Mouse (Mus musculus): ENCODE results near the gene Sprr2d. TPM values are rescaled to one million over a fixed set of nuclear protein-coding genes. Genes with fewer than 3 reads are reported as not detected.

Sprr2d gene
- polyA plus RNA-seq (2016; fragmentation: Nextera tagmentation; extraction: Ambion mirVana) = not detected in 2 replicates

DNA sequence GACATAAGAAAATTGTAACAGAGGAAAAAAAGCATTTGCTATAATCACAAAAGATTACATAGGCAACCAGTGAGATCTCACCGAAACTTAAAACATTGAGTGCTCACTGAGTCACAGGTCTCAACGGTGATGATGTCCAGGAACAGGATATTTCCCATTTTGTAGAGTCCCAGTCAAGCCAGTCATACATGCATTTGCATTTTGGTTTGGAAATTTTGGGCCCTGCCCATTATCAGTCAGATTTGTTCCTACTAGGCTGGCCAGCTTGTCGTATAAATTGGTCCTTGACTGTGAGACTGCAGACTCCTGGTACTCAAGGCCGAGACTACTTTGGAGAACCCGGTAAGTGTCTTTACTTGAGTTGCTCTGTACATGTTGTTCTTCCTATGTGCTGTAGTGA lies at the start of gene Sprr2d:
Gene Sprr2d, plus strand, starts transcription at position 301 of the 400 bp plus-strand sequence.
- Histone ChIP-seq H3K36me3 (no peaks in the 10 kb centered on the region), H3K9me3 (no peaks in the 10 kb centered on the region), H3K4me1 (replicated peaks) (no peaks in the 10 kb centered on the region), H3K4me3 (no peak within 1 kb of the TSS), H3K27me3 (ENCODE audit: insufficient read depth, poor library complexity, severe bottlenecking) (no peaks in the 10 kb centered on the region), H3K27ac (no peak within 1 kb of the TSS)
- no peak for DNase-seq (ENCODE audit: low spot score)
- WGBS = 91% methylated on average over 5 of the region's 5 CpGs

DNA sequence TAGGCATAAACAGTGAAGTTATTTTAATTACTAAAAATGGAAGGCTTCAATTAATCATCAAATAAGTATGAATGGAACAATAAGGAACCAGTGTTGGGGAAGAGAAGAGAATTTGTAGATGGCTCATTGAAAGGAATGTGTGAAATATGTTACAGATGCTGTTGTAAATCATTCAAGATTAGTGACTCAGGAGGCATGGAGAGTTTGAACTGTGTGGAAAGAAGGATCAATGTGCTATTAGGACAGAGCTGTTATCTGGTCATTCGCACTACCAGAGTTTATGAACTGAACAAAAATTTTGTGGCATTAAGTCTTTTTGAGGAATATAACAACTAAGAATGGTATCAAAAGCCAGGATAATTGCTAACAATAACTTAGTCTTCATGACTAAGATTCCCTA lies 31.5 kb upstream of the Sprr2d start:
- no peaks in the 10 kb centered on the region for H3K36me3 ChIP-seq
- no peaks in the 10 kb centered on the region for H3K4me1 ChIP-seq (replicated peaks)
- H3K27me3 ChIP-seq (ENCODE audit: insufficient read depth, poor library complexity, severe bottlenecking) = no peaks in the 10 kb centered on the region
- 96% methylated on average over 1 of the region's 1 CpGs for WGBS
- no peak overlapping the region for H3K4me3 ChIP-seq
- H3K27ac ChIP-seq = no peak overlapping the region
- H3K9me3 ChIP-seq = no peaks in the 10 kb centered on the region
- no peak for DNase-seq (ENCODE audit: low spot score)

DNA sequence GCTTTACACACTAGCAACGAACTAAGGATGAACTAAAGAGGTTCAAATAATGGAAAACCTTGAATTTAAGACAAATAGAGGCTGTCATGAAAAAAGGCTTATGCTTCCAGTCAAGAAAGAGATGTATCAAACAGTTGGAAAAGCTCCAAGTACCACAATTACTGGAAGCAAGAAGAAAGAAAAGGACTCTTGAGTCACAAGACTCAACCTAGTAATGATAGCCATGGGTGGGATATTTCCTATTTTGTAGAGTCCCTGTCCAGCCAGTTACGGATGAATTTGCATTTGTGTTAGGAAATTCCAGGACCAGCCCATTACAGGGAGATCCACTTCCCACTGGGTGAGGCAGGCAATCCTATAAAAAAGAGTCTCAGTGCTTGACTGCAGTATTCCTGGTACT lies 22.6 kb upstream of the Sprr2d start, which contains the start of gene Sprr2b:
Gene Sprr2b, plus strand, starts transcription at position 301 of the 400 bp plus-strand sequence.
- H3K9me3 ChIP-seq = no peaks in the 10 kb centered on the region
- no peaks in the 10 kb centered on the region for H3K27me3 ChIP-seq (ENCODE audit: insufficient read depth, poor library complexity, severe bottlenecking)
- no peak within 1 kb of the TSS for H3K27ac ChIP-seq
- no peaks in the 10 kb centered on the region for H3K4me1 ChIP-seq (replicated peaks)
- DNase-seq (ENCODE audit: low spot score) = no peak
- WGBS = 87% methylated on average over 2 of the region's 2 CpGs
- no peak within 1 kb of the TSS for H3K4me3 ChIP-seq
- H3K36me3 ChIP-seq = no peaks in the 10 kb centered on the region

DNA sequence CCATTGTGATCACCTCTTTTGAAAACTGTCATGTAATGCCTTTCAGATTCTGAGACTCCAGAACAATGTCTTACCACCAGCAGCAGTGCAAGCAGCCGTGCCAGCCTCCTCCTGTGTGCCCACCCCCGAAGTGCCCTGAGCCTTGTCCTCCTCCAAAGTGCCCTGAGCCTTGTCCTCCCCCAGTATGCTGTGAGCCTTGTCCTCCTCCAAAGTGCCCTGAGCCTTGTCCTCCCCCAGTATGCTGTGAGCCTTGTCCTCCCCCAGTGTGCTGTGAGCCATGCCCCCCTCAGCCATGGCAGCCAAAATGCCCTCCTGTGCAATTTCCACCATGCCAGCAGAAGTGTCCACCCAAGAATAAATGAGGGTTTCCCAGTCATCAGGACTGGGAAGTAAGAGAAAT lies 21.6 kb upstream of the Sprr2d start:
- no peak overlapping the region for H3K27ac ChIP-seq
- no peak overlapping the region for H3K4me3 ChIP-seq
- no peaks in the 10 kb centered on the region for H3K9me3 ChIP-seq
- no peaks in the 10 kb centered on the region for H3K27me3 ChIP-seq (ENCODE audit: insufficient read depth, poor library complexity, severe bottlenecking)
- H3K36me3 ChIP-seq = no peaks in the 10 kb centered on the region
- 68% methylated on average over 2 of the region's 2 CpGs for WGBS
- H3K4me1 ChIP-seq (replicated peaks) = no peaks in the 10 kb centered on the region
- DNase-seq (ENCODE audit: low spot score) = no peak

DNA sequence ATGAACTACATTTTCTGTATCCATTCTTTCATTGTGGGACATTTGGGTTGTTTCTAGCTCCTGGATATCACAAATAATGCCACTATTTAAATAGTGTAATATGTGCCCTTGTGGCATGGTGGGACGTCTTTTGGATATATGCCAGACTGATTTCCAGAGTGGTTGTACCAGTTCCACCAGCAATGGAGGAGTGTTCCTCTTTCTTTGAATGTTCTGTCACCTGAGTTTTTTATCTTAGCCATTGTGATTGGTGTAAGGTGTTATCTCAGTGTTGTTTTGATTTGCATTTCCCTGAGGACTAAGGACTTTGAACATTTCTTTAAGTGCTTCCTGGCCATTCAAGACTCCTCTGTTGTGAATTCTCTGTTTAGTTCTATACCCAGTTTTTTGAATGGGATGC lies 2.7 kb upstream of the Sprr2d start:
- H3K36me3 ChIP-seq = no peaks in the 10 kb centered on the region
- WGBS = 91% methylated on average over 1 of the region's 1 CpGs
- no peak for DNase-seq (ENCODE audit: low spot score)
- H3K4me3 ChIP-seq = no peak overlapping the region
- H3K9me3 ChIP-seq = no peaks in the 10 kb centered on the region
- no peak overlapping the region for H3K27ac ChIP-seq
- no peaks in the 10 kb centered on the region for H3K4me1 ChIP-seq (replicated peaks)
- H3K27me3 ChIP-seq (ENCODE audit: insufficient read depth, poor library complexity, severe bottlenecking) = no peaks in the 10 kb centered on the region

DNA sequence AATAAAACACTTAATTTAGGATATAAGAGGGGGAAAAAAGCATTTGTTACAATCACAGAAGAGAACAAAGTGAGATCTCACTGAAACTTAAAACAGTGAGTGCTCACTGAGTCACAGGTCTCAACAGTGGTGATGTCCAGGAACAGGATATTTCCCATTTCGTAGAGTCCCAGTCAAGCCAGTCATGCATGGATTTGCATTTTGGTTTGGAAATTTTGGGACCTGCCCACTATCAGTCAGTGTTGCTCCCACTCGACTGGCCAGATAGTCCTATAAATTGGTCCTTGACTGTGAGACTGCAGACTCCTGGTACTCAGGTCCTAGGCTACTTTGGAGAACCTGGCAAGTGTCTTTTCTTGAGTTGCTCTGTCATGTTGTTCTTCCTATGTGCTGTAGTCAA lies 12.9 kb downstream of the Sprr2d start, which contains the start of gene Sprr2e:
Gene Sprr2e, plus strand, starts transcription at position 301 of the 400 bp plus-strand sequence.
- no peaks in the 10 kb centered on the region for H3K27me3 ChIP-seq (ENCODE audit: insufficient read depth, poor library complexity, severe bottlenecking)
- no peak within 1 kb of the TSS for H3K4me3 ChIP-seq
- DNase-seq (ENCODE audit: low spot score) = no peak
- no peak within 1 kb of the TSS for H3K27ac ChIP-seq
- H3K9me3 ChIP-seq = no peaks in the 10 kb centered on the region
- WGBS = 82% methylated on average over 2 of the region's 2 CpGs
- no peaks in the 10 kb centered on the region for H3K36me3 ChIP-seq
- no peaks in the 10 kb centered on the region for H3K4me1 ChIP-seq (replicated peaks)

DNA sequence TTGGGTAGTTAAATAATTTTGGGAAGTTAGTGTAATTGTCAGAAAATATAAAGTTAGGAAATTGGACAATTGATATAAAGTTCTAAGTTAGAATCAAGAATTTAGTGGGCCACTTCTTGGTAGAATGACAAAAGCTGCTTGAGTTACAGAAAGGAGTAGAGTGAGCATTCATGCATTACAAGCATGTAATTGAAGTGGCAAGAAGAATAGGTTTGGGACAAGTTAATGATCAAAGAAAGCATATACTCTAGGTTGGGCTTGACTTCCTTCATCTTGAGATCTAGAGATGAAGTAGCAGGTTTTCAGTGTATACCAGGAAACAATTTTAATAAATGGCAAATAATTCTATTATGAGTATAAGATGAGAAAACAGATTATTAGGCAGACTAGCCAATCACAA lies 22.7 kb downstream of the Sprr2d start:
- no peak for DNase-seq (ENCODE audit: low spot score)
- no peak overlapping the region for H3K27ac ChIP-seq

DNA sequence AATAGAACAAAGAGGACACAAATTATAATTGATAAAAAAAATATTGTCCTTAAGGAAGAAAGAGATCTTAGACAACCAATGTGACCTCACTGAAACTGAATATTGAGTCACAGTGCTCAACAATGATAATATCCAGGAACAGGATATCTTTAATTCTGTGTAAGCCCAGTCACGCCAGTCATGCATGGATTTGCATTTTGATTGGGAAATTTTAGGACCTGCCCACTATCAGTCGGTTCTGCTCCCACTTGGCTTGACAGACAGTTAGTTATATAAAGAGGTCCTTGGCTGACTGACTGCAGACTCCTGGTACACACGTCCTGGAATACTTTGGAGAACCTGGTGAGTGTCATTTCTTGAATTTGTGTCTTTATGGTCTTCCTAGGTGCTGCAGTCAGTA lies 25.9 kb downstream of the Sprr2d start, which contains the start of gene Sprr2f:
Gene Sprr2f, plus strand, starts transcription at position 301 of the 400 bp plus-strand sequence.
- Histone ChIP-seq H3K9me3 (no peaks in the 10 kb centered on the region), H3K27me3 (ENCODE audit: insufficient read depth, poor library complexity, severe bottlenecking) (no peaks in the 10 kb centered on the region)
- WGBS = 71% methylated on average over 3 of the region's 3 CpGs

More for the DNA sequence above, 22.7 kb downstream of the Sprr2d start:
- Histone ChIP-seq H3K4me1 (replicated peaks) (no peaks in the 10 kb centered on the region), H3K27me3 (ENCODE audit: insufficient read depth, poor library complexity, severe bottlenecking) (no peaks in the 10 kb centered on the region), H3K9me3 (no peaks in the 10 kb centered on the region), H3K36me3 (no peaks in the 10 kb centered on the region), H3K4me3 (no peak overlapping the region)

DNA sequence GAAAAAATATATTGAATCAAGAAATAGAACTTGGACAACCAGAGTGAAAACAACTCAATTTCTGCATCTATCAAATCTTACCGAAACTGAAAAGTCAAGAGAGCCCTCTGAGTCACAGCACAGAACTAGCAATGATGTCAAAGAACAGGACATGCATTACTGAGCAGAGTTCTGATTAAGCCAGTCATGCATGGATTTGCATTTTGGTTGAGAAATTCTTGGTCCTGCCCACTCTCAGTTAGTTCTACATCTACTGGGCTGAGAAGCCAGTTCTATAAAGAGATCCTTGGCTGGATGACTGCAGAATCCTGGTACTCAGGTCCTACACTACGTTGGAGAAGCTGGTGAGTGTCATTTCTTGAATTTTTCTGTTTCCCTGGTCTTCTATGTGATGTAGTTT lies 34.7 kb downstream of the Sprr2d start:
- H3K9me3 ChIP-seq = no peaks in the 10 kb centered on the region
- H3K36me3 ChIP-seq = no peaks in the 10 kb centered on the region
- H3K4me1 ChIP-seq (replicated peaks) = no peaks in the 10 kb centered on the region
- no peak overlapping the region for H3K27ac ChIP-seq
- no peak overlapping the region for H3K4me3 ChIP-seq
- WGBS = 74% methylated on average over 2 of the region's 2 CpGs
- H3K27me3 ChIP-seq (ENCODE audit: insufficient read depth, poor library complexity, severe bottlenecking) = no peaks in the 10 kb centered on the region
- DNase-seq (ENCODE audit: low spot score) = no peak

More for the DNA sequence above, 25.9 kb downstream of the Sprr2d start, which contains the start of gene Sprr2f:
- Histone ChIP-seq H3K27ac (no peak within 1 kb of the TSS), H3K4me3 (no peak within 1 kb of the TSS), H3K36me3 (no peaks in the 10 kb centered on the region), H3K4me1 (replicated peaks) (no peaks in the 10 kb centered on the region)
- no peak for DNase-seq (ENCODE audit: low spot score)

DNA sequence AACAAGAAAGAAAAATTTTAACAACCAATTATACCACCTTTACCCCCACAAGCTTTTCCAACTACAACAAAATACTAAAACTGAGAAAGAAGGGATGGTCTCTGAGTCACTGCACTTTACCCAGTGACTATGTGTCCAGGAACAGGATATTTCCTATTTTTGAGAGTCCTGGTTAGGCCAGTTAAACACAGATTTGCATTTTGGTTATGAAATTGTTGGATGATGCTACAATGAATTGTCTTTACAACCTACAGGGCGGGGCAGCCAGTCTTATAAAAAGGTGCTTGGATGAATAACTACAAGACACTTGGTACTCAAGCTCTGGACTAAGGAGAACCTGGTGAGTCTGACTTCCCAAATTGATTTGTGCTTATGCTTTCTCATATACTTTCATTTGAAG lies 46.4 kb downstream of the Sprr2d start, which contains the start of gene Sprr2h:
Gene Sprr2h, plus strand, starts transcription at position 301 of the 400 bp plus-strand sequence.
- no peaks in the 10 kb centered on the region for H3K9me3 ChIP-seq
- H3K27ac ChIP-seq = no peak within 1 kb of the TSS
- no peak for DNase-seq (ENCODE audit: low spot score)
- no peaks in the 10 kb centered on the region for H3K36me3 ChIP-seq
- no peaks in the 10 kb centered on the region for H3K27me3 ChIP-seq (ENCODE audit: insufficient read depth, poor library complexity, severe bottlenecking)
- no peak within 1 kb of the TSS for H3K4me3 ChIP-seq
- no peaks in the 10 kb centered on the region for H3K4me1 ChIP-seq (replicated peaks)
- WGBS = 80% methylated on average over 1 of the region's 1 CpGs

Other genes starting within 250 kb of the Sprr2d start
- not detected in 2 replicates for gene Prr9, start 215.2 kb upstream of the Sprr2d start, polyA plus RNA-seq (2016; fragmentation: Nextera tagmentation; extraction: Ambion mirVana)
- not detected in 2 replicates for gene Lelp1, start 196.4 kb upstream of the Sprr2d start, polyA plus RNA-seq (2016; fragmentation: Nextera tagmentation; extraction: Ambion mirVana)
- not detected in 2 replicates for gene Sprr2a1, start 123.3 kb upstream of the Sprr2d start, polyA plus RNA-seq (2016; fragmentation: Nextera tagmentation; extraction: Ambion mirVana)
- not detected in 2 replicates for gene Sprr2a2, start 123.2 kb upstream of the Sprr2d start, polyA plus RNA-seq (2016; fragmentation: Nextera tagmentation; extraction: Ambion mirVana)
- not detected in 2 replicates for gene Sprr2a3, start 53.7 kb upstream of the Sprr2d start, polyA plus RNA-seq (2016; fragmentation: Nextera tagmentation; extraction: Ambion mirVana)
- gene Sprr2b, start 22.5 kb upstream of the Sprr2d start, polyA plus RNA-seq (2016; fragmentation: Nextera tagmentation; extraction: Ambion mirVana) = not detected in 2 replicates
- gene Sprr2e, start 13.0 kb downstream of the Sprr2d start, polyA plus RNA-seq (2016; fragmentation: Nextera tagmentation; extraction: Ambion mirVana) = not detected in 2 replicates
- not detected in 2 replicates for gene Sprr2f, start 26.0 kb downstream of the Sprr2d start, polyA plus RNA-seq (2016; fragmentation: Nextera tagmentation; extraction: Ambion mirVana)
- not detected in 2 replicates for gene Sprr2h, start 46.5 kb downstream of the Sprr2d start, polyA plus RNA-seq (2016; fragmentation: Nextera tagmentation; extraction: Ambion mirVana)
- gene Sprr2i, start 68.9 kb downstream of the Sprr2d start, polyA plus RNA-seq (2016; fragmentation: Nextera tagmentation; extraction: Ambion mirVana) = not detected in 2 replicates
- not detected in 2 replicates for gene Sprr2j-ps, start 78.9 kb downstream of the Sprr2d start, polyA plus RNA-seq (2016; fragmentation: Nextera tagmentation; extraction: Ambion mirVana)
- 8.3 and 9.8 TPM in 2 replicates for gene Gm9774, start 90.3 kb downstream of the Sprr2d start, polyA plus RNA-seq (2016; fragmentation: Nextera tagmentation; extraction: Ambion mirVana)
- gene Sprr2k, start 93.4 kb downstream of the Sprr2d start, polyA plus RNA-seq (2016; fragmentation: Nextera tagmentation; extraction: Ambion mirVana) = not detected in 2 replicates
- not detected in 2 replicates for gene Sprr1b, start 99.6 kb downstream of the Sprr2d start, polyA plus RNA-seq (2016; fragmentation: Nextera tagmentation; extraction: Ambion mirVana)
- gene Sprr3, start 119.6 kb downstream of the Sprr2d start, polyA plus RNA-seq (2016; fragmentation: Nextera tagmentation; extraction: Ambion mirVana) = not detected in 2 replicates
- not detected in 2 replicates for gene Sprr1a, start 146.8 kb downstream of the Sprr2d start, polyA plus RNA-seq (2016; fragmentation: Nextera tagmentation; extraction: Ambion mirVana)
- not detected in 2 replicates for gene Sprr4, start 161.4 kb downstream of the Sprr2d start, polyA plus RNA-seq (2016; fragmentation: Nextera tagmentation; extraction: Ambion mirVana)
- gene 2310046K23Rik, start 195.4 kb downstream of the Sprr2d start, polyA plus RNA-seq (2016; fragmentation: Nextera tagmentation; extraction: Ambion mirVana) = not detected in 2 replicates
- not detected in 2 replicates for gene Ivl, start 234.6 kb downstream of the Sprr2d start, polyA plus RNA-seq (2016; fragmentation: Nextera tagmentation; extraction: Ambion mirVana)
- gene Smcp, start 249.9 kb downstream of the Sprr2d start, polyA plus RNA-seq (2016; fragmentation: Nextera tagmentation; extraction: Ambion mirVana) = not detected in 2 replicates

All from hindbrain, embryonic 10.5 days (tissue).